Mouse (Mus musculus) urinary bladder, postnatal 25 days (tissue): ENCODE results near the gene Gm13275.
"Not testable (repeated sequence)": the region's sequence is repeated elsewhere in the genome, so short reads cannot be mapped to it uniquely, and the experiment has no call there.

Experiments
- DNase-seq: peaks from one replicate; pipeline ENCODE4 v3.0.0; 2022; ENCODE audit warnings: low spot score

The Gm13275 gene

DNA sequence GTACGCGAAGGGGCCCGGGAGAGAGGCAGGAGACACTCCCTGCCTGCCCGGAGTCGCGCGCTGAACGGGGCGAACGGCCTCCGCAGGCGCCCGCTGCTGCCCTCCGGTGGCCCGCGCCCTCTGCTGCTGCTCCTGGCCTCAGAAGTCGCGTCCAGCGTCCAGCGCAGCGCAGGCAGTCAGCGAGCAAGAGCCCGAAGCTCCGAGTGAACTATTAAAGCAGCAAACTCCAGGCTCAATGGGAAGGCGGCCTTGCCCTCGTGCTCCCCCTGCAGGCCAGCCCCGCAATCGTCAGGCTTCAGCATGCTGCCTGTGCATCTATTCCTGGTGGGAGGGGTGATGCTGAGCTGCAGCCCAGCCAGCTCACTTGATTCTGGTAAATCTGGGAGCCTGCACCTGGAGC, 2.8 kb downstream of the Gm13275 start, which contains the start of gene Gm13279:
TSS of gene Gm13279 (plus strand) at position 301 of the 400 bp plus-strand sequence.
- DNase-seq: not testable (repeated sequence)

DNA sequence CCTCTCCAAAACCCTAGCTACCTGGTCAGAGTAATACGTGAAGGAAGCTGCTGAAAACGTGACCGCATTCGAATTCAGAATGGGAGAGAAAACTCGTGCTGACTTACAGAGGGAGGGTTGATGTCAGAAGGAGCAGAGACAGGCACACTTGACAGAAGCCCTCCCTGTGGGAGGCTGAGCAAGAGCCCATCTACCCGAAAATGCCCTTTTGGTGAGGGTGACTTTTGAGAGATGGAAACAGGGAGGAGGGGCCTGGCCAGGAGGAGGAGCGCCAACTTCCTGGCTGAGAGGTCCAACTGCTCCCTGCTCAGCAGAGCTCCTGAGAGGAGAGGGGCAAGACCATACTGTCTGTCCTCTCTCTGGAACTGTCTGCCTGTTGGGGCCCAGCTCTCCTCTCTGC, 5.1 kb downstream of the Gm13275 start, which contains the start of gene Gm13285:
TSS of gene Gm13285 (plus strand) at position 301 of the 400 bp plus-strand sequence.
- not testable (repeated sequence) for DNase-seq

DNA sequence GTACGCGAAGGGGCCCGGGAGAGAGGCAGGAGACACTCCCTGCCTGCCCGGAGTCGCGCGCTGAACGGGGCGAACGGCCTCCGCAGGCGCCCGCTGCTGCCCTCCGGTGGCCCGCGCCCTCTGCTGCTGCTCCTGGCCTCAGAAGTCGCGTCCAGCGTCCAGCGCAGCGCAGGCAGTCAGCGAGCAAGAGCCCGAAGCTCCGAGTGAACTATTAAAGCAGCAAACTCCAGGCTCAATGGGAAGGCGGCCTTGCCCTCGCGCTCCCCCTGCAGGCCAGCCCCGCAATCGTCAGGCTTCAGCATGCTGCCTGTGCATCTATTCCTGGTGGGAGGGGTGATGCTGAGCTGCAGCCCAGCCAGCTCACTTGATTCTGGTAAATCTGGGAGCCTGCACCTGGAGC, 8.7 kb downstream of the Gm13275 start, which contains the start of gene Gm13287:
TSS of gene Gm13287 (plus strand) at position 301 of the 400 bp plus-strand sequence.
- not testable (repeated sequence) for DNase-seq

DNA sequence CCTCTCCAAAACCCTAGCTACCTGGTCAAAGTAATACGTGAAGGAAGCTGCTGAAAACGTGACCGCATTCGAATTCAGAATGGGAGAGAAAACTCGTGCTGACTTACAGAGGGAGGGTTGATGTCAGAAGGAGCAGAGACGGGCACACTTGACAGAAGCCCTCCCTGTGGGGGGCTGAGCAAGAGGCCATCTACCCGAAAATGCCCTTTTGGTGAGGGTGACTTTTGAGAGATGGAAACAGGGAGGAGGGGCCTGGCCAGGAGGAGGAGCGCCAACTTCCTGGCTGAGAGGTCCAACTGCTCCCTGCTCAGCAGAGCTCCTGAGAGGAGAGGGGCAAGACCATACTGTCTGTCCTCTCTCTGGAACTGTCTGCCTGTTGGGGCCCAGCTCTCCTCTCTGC, 10.9 kb downstream of the Gm13275 start, which contains the start of gene Gm13288:
TSS of gene Gm13288 (plus strand) at position 301 of the 400 bp plus-strand sequence.
- not testable (repeated sequence) for DNase-seq

DNA sequence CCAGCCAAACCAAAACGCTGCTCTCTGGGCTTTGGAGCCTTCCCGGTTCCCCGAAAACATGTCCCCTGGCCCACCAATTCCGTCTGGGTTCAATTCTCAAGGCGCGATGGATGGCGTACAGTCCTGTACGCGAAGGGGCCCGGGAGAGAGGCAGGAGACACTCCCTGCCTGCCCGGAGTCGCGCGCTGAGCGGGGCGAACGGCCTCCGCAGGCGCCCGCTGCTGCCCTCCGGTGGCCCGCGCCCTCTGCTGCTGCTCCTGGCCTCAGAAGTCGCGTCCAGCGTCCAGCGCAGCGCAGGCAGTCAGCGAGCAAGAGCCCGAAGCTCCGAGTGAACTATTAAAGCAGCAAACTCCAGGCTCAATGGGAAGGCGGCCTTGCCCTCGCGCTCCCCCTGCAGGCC, 11.5 kb downstream of the Gm13275 start:
- DNase-seq: not testable (repeated sequence)

DNA sequence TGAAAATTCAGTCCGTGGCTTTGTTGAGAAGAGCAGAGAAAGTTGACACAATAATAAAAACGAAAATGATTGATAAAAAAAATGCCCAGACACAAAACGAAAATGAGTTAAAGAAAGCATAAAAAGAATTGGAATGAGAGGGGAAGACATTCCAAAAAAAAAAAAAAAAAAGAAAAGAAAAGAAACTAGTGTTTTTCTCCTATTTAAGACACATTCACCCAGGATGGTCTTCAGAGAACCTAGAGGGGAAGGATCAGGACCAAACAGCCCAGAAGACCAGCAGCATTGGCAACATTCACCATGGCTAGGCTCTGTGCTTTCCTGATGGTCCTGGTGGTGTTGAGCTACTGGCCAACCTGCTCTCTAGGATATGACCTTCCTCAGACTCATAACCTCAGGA, 21.6 kb downstream of the Gm13275 start, which contains the start of gene Ifna7:
TSS of gene Ifna7 (plus strand) at position 301 of the 400 bp plus-strand sequence.
- no peak for DNase-seq

DNA sequence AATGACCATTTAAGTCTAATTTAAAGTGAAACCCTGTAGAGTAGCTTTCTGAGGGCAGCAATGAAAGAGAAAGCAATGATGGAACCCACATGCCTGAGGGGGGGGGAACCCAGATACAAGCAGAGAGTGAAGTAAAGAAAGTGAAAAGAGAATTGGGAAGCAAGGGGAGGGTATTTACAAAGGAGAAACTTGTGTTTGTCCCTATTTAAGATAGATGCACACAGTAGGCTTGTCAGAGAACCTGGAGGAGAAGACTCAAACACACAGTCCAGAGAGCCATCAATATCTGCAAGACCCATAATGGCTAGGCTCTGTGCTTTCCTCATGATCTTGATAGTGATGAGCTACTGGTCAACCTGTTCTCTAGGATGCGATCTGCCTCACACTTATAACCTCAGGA, 25.4 kb downstream of the Gm13275 start, which contains the start of gene Ifna11:
TSS of gene Ifna11 (plus strand) at position 301 of the 400 bp plus-strand sequence.
- no peak for DNase-seq

DNA sequence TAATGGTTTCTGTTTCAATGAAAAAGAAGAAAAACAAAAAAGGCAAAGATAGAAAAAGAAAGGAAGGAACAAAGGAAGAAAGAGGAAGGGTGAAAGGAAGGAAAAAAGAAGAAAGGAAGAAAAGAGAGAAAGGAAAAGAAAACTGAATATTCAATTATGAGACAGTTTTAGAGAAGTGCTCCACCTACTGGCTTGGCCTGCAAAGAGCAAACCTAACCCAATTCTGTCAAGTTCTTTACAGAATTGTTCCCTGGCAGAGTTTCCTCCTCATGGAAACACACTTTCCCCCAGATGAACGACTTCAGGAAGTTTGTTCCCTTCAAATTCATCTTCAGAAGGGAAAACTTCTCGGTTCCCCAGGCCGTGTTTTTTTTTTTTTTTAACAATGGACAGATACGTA, 28.7 kb downstream of the Gm13275 start:
- DNase-seq: peak; percentile 8

DNA sequence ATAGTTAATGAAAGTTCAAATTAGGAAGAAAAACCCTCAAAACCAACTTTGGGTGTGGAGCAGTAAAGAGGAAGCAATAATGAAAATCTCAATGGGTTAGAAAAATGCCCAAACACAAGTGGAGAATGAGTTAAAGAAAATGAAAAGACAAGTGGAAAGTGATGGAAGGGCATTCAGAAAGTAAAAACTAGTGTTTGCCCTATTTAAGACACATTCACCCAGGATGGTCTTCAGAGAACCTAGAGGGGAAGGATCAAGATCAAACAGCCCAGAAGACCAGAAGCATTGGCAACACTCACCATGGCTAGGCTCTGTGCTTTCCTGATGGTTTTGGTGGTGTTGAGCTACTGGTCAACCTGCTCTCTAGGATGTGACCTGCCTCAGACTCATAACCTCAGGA, 32.8 kb downstream of the Gm13275 start, which contains the start of gene Ifna6:
TSS of gene Ifna6 (plus strand) at position 301 of the 400 bp plus-strand sequence.
- not testable (repeated sequence) for DNase-seq

DNA sequence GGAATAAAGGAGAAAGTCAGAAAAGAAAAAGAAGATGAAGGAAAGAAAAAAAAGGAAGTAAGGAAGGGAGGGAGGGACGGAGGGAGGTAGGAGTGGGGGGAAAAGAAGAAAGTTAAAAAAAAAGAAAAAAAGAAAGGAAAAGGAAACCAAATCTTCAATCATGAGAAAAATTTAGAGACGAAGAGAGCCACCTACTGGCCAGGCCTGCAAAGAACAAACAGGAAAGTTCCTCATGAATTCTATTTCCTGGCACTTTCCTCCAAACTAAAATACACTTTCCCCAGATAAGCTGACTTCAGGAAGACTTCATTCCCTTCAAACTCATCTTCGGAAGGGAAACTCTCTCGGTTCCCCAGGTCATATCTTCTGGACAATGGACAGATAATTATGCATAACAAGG, 36.2 kb downstream of the Gm13275 start:
- peak; percentile 22 for DNase-seq

DNA sequence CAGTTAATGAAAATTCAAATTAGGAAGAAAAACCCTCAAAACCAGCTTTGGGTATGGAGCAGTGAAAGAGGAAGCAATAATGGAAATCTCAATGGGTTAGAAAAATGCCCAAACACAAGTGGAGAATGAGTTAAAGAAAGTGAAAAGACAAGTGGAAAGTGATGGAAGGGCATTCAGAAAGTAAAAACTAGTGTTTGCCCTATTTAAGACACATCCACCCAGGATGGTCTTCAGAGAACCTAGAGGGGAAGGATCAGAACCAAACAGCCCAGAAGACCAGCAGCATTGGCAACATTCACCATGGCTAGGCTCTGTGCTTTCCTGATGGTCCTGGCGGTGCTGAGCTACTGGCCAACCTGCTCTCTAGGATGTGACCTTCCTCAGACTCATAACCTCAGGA, 40.9 kb downstream of the Gm13275 start, which contains the start of gene Ifna5:
TSS of gene Ifna5 (plus strand) at position 301 of the 400 bp plus-strand sequence.
- DNase-seq: not testable (repeated sequence)

DNA sequence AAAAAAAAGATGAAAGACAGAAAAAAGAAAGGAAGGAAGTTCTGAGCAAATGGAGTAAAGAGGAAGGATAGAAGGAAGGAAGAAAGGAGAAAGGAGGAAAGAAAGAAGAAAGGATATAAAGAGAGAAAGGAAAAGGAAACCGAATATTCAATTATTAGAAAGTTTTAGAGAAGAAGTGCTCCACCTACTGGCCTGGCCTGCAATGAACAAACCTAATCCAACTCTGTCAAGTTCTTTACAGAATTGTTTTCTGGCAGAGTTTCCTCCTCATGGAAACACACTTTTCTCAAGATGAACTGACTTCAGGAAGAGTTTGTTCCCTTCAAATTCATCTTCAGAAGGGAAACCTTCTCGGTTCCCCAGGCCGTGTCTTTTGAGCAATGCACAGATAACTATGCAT, 44.5 kb downstream of the Gm13275 start:
- no peak for DNase-seq

DNA sequence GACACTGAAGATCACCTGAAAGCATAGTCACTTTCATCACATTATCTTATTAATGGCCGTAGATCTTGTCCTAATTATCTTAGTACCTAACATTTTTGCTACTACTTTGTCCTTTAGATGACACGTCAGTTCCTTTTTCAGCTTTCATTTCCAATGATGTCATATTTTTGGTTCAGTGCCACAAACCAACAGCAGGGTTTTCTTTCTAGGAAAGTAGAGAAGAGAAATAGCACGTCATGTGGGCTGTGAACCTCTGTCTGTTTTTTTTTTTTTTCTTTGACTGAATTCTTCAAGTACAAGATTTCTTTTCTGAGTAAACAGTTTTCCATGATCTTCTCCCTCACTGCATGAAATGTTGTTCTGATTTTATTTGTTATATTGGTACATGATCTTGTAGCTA, 45.8 kb downstream of the Gm13275 start:
- no peak for DNase-seq

DNA sequence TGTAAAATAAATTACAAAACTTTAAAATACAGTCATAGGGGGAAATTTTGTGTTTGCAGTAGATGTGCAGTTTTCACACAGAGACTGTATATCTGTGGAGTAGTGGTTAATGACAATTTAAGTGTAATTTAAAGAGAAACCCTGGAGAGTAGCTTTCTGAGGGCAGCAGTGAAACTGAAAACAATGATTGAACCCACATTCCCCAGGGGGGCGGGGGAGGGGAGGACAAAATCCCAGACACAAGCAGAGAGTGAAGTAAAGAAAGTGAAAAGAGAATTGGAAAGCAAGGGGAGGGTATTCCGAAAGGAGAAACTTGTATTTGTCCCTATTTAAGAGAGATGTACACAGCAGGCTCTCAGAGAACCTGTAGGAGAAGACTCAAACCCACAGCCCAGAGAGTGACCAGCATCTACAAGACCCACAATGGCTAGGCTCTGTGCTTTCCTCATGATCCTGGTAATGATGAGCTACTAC, 47.2 kb downstream of the Gm13275 start, which contains the start of gene Ifna4:
TSS of gene Ifna4 (plus strand) at position 424 of the 474 bp plus-strand sequence.
- DNase-seq: no peak
